Mouse (Mus musculus) hindbrain, embryonic 15.5 days (tissue): Measurements from ENCODE around the gene Nos1ap. TPM values are rescaled to one million over a fixed set of nuclear protein-coding genes. Genes with fewer than 3 reads are reported as not detected.

Experiments used
- ATAC-seq: fragments of 200-750 bp; cut with Nextera tagmentation; 2 replicates; pipeline ENCODE4 v1.8.0; 2017; ENCODE audit warnings: low read depth, moderate number of reproducible peaks, moderate TSS enrichment; ENCODE audit not compliant: low FRiP score
- H3K27ac ChIP-seq: fragments of 300-500 bp; sonication (generic); replicated peaks from 2 replicates; pipeline ENCODE4 v1.5.1; 2015; ENCODE audit warnings: mild to moderate bottlenecking, inconsistent platforms
- H3K27me3 ChIP-seq: fragments of 300-500 bp; sonication (generic); 2 replicates; pipeline ENCODE4 v1.6.1; 2015; ENCODE audit warnings: control low read depth, inconsistent platforms
- H3K36me3 ChIP-seq: fragments of 300-500 bp; sonication (generic); 2 replicates; pipeline ENCODE4 v1.6.1; 2015; ENCODE audit warnings: control low read depth, inconsistent platforms
- H3K4me1 ChIP-seq: fragments of 300-500 bp; sonication (generic); replicated peaks from 2 replicates; pipeline ENCODE4 v1.6.1; 2015; ENCODE audit warnings: control low read depth, inconsistent platforms
- H3K4me2 ChIP-seq: fragments of 300-500 bp; sonication (generic); 2 replicates; pipeline ENCODE4 v1.6.1; 2015; ENCODE audit warnings: moderate library complexity, mild to moderate bottlenecking, inconsistent platforms
- H3K4me3 ChIP-seq: fragments of 300-500 bp; sonication (generic); 2 replicates; pipeline ENCODE4 v1.5.1; 2015; ENCODE audit warnings: mild to moderate bottlenecking, inconsistent platforms
- H3K9ac ChIP-seq: fragments of 300-500 bp; sonication (generic); 2 replicates; pipeline ENCODE4 v1.6.1; 2015; ENCODE audit warnings: inconsistent platforms
- H3K9me3 ChIP-seq: fragments of 300-500 bp; sonication (generic); 2 replicates; pipeline ENCODE4 v1.6.1; 2016; ENCODE audit warnings: control low read depth, inconsistent platforms
- WGBS: fragments of 180-500 bp; shearing (Covaris S2); methylation state at CpG from one replicate; pipeline ENCODE4 v1.1.7; 2015; 5-methylcytosine and 5-hydroxymethylcytosine counted together
- polyA plus RNA-seq: library from polyadenylated mRNA; unstranded; fragments of >200 nt; fragmentation: Nextera tagmentation; extraction: Ambion mirVana; gene quantifications from 2 replicates; pipeline ENCODE4 v1.2.1, GENCODE M21; 2015

Gene Nos1ap
- polyA plus RNA-seq, 1 experiment from 2014 or later, result 21.3 TPM

DNA sequence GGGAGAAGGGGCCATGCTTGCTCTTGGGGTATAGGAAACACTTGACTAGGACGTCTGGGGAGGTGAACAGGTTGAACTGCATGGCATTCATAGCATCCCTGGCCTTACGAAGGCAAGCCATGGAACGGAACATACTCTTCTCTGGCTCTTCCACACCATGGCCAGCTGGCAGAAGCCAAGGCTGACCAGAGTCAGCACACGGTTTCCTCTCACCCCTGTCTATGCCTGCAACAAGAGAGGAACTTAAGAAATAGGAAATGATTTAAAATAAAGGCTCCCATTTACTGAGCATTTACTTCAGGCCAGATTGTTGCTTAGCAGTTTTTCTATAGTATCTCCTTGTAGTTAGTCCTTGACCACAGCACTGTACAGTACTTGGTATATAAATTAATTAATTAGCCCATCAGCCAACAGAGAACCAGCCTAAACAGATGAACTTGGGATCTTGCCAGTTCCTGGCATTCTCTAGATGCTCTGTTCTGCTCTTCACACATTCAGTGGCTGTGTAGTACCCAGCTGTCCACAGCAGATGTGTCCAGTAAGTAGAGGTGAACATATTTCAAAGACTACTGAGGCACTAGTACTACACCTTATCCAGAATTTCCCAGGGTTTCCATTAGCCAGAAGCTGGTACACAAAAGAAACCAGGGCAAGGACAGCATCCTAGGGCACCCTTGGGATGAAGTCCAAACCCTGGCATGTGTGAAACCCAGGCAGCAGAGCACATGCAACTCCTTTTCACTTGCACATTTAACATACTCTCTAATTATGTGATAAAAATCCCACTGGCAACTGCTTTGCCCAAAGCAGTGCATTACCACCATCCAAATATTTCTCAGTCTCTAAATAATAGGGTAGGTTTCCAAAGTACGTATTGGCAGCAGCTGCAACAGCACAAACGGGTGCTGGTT is 123.3 kb downstream of the Nos1ap start:
- no peak overlapping the region for H3K9ac ChIP-seq
- no peaks in the 10 kb centered on the region for H3K4me1 ChIP-seq
- 64% methylated on average over 6 of the region's 6 CpGs for WGBS
- H3K4me2 ChIP-seq, result no peak overlapping the region
- no peak overlapping the region for H3K4me3 ChIP-seq
- ATAC-seq, result peak; percentile 37; the same call in 1 of the 2 replicates
- no peak overlapping the region for H3K27ac ChIP-seq
- H3K9me3 ChIP-seq, result no peaks in the 10 kb centered on the region
- H3K36me3 ChIP-seq, result no peaks in the 10 kb centered on the region
- no peaks in the 10 kb centered on the region for H3K27me3 ChIP-seq

DNA sequence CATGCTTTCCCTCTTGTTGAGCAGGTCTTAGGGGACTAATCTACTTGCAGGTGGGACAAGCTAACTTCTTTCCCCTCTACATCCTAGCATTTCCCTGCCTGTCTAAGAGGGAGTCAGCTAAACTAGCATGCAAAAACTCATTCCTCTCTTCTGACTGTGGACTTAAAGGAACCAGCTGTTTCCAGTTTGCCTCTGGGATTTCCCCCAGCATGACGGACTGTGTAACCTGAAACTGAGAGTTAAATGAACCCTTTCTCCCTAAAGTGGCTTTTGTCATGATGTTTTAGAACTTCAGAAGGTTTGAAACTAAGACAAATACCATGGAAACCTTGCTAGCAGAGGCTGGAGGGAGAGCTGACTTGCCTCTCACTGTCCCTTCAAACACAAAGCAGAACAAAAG is 127.5 kb downstream of the Nos1ap start:
- 79% methylated on average over 1 of the region's 1 CpGs for WGBS
- Histone ChIP-seq H3K4me3 (no peak overlapping the region), H3K4me1 (peaks cover 10% of the 10 kb centered on the region)

DNA sequence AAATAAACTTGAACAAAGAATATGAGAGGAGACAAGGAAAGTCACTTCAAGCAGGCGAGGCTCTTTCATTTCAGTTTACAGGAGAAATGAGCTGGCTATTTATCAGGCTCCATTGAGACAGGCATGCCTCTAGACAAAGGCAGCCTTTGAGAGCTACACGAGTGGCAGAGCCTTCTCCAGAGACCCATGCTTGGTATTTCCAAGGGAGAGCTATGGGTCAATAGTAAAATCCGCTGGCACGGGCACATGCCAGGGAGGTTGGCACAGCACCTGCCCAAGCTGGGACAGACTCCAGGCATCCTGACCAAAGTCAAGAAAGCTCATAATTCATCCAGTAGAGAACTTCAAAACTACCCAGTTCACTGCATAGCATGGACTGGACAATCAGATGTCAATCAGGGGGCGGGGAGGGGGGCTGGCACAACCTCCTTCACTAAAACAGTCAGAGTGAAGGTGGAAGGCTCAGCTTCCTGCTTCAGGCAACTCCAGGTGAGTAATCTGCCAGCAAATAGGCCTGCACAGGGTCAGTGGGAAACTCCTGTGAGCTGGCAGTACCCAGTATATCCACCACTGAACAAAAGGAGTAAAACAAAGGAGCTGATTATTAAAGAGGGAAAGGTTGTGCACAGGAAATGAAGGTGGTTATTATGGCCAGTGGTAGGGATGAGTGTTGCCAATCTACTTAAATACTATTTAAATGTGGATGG is 129.6 kb downstream of the Nos1ap start:
- Histone ChIP-seq H3K4me2 (no peak overlapping the region), H3K27ac (0 out of 2 replicates have a peak overlapping the region, but pooled peaks have one; percentile 9), H3K9me3 (no peaks in the 10 kb centered on the region), H3K4me1 (peaks cover 17% of the 10 kb centered on the region), H3K4me3 (no peak overlapping the region), H3K9ac (no peak overlapping the region), H3K27me3 (no peaks in the 10 kb centered on the region), H3K36me3 (no peaks in the 10 kb centered on the region)
- peak; percentile 80 for ATAC-seq
- WGBS, result 34% methylated on average over 5 of the region's 5 CpGs

More for the DNA sequence above, 127.5 kb downstream of the Nos1ap start:
- no peak overlapping the region for H3K4me2 ChIP-seq
- no peak overlapping the region for H3K9ac ChIP-seq
- no peaks in the 10 kb centered on the region for H3K9me3 ChIP-seq
- ATAC-seq, result no peak
- no peaks in the 10 kb centered on the region for H3K27me3 ChIP-seq
- no peaks in the 10 kb centered on the region for H3K36me3 ChIP-seq
- no peak overlapping the region for H3K27ac ChIP-seq

DNA sequence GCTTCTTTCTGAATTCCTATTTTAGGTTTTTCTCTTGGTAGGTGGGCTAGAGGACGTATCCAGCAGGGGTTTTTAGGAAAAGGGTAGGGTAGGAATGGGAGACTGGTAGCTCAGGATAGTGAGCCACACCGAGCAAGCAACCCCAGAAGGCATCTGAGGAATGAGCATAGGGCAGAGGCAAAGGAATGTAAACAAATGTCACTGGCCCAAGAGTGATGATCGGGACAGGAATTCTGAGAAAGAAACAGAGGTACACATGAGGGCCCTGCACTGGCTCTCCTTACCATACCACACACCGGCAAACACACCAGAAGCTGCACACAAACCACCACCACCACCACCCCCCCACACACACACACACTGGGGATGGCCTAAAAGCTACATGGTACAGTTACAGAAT is 132.0 kb downstream of the Nos1ap start:
- no peak overlapping the region for H3K4me2 ChIP-seq
- no peak for ATAC-seq
- peaks cover 24% of the 10 kb centered on the region for H3K4me1 ChIP-seq
- H3K9ac ChIP-seq, result no peak overlapping the region
- H3K4me3 ChIP-seq, result no peak overlapping the region
- H3K36me3 ChIP-seq, result no peaks in the 10 kb centered on the region
- no peak overlapping the region for H3K27ac ChIP-seq
- H3K27me3 ChIP-seq, result no peaks in the 10 kb centered on the region
- 64% methylated on average over 4 of the region's 4 CpGs for WGBS
- no peaks in the 10 kb centered on the region for H3K9me3 ChIP-seq

DNA sequence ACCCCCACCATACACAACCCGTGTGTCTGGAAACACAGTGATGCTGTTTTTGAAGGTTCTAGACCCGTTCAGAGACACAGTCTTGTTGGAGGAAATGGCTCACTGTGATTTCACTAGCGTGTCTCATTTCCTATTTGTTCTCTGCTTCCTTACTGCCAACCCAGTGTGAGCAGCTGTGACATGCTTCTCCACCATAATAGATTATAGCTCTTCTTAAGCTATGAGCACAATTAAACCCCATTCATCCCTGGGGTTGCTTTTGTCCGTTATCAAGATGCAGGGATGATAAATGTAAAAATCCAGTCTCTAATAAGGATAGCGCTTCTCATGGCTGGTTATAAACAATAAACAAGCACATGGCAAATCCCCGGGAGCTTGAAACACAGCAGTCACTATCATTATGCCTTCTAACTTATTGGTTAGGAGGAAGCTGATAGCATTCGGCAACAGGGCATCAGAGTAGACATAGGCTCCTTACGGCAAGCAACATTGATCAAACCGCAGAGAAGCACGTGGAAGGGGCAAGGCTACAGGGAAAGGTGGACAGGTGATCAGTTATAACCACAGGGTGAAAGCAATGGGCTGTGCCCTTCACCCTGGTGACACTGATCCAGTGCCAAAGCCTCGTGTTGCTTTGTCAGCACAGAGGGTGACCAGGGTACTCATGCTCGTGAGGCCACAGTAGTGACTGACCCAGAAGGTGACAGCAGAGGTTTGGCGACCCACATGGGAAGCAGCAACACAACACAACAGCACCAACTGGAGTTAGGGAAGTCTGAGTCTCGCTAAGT is 133.6 kb downstream of the Nos1ap start:
- H3K4me3 ChIP-seq, result no peak overlapping the region
- no peaks in the 10 kb centered on the region for H3K9me3 ChIP-seq
- ATAC-seq, result no peak
- H3K27me3 ChIP-seq, result no peaks in the 10 kb centered on the region
- WGBS, result 65% methylated on average over 14 of the region's 14 CpGs
- no peak overlapping the region for H3K9ac ChIP-seq
- H3K36me3 ChIP-seq, result no peaks in the 10 kb centered on the region
- H3K4me2 ChIP-seq, result no peak overlapping the region
- peaks cover 24% of the 10 kb centered on the region for H3K4me1 ChIP-seq
- no peak overlapping the region for H3K27ac ChIP-seq

DNA sequence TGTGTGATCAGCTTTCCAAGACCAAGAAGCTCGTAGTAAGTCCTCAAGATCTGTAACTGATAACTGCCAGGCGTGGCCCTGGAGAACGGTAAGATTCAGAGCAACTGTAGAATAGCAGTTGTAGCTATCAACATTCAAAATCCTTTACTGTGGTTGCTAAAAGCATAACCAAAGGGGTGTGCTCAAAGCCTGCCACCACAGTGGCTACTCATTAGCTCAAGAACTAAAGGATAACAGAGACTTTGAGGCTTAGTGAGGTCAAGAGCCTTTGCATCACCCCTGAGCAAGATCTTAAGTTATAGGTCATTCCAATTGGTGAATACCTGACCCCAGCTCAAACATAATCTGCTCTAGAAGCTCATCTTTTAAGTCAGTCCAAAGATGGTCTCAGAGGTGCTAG is 134.3 kb downstream of the Nos1ap start:
- Histone ChIP-seq H3K4me2 (no peak overlapping the region), H3K9ac (no peak overlapping the region), H3K4me1 (peaks cover 23% of the 10 kb centered on the region), H3K9me3 (no peaks in the 10 kb centered on the region), H3K4me3 (no peak overlapping the region), H3K27ac (no peak overlapping the region), H3K36me3 (no peaks in the 10 kb centered on the region), H3K27me3 (no peaks in the 10 kb centered on the region)
- no peak for ATAC-seq
- 94% methylated on average over 3 of the region's 3 CpGs for WGBS

DNA sequence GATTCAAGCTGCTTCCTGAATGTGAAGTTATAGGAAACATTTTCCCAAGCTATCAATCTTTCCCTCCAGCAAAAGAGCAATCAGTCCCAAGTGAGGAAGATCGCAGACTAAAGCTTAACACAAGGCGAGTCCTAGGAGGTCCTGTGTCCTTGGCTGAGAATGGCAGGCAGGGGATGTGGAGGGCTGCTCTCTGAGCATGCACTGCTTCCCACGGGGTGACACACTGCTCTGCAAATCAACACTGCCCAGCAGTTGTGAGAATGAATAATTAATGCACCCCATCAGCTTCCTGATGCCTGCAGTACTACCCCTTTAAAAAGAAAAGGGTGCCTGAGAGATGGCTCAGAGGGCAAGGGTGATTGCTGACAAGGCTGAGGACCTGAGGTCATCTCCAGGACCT is 136.2 kb downstream of the Nos1ap start:
- H3K9ac ChIP-seq, result no peak overlapping the region
- no peaks in the 10 kb centered on the region for H3K36me3 ChIP-seq
- peaks cover 16% of the 10 kb centered on the region for H3K4me1 ChIP-seq
- H3K27ac ChIP-seq, result no peak overlapping the region
- WGBS, result 33% methylated on average over 3 of the region's 3 CpGs
- H3K9me3 ChIP-seq, result no peaks in the 10 kb centered on the region
- no peaks in the 10 kb centered on the region for H3K27me3 ChIP-seq
- H3K4me2 ChIP-seq, result no peak overlapping the region
- H3K4me3 ChIP-seq, result no peak overlapping the region
- ATAC-seq, result no peak

DNA sequence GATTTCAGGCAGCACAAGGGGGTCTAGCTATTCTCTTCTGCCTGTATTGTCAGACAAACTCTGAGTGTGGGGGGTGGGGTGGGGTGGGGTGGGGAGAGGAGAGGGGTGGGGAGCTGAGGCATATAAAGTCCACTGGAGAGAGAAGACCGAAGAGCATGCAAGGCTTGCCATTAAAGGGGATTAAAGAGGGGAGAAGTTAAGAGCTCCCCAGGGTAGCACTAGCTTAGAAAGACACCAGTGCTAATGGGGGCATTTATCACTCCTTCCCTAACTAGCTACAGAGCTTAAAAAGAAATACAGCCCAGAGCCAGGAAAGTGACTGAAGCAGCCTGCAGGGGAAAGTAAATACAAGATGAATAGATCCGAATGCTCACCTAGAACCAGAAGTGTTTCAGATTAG is 141.4 kb downstream of the Nos1ap start:
- no peaks in the 10 kb centered on the region for H3K9me3 ChIP-seq
- no peak for ATAC-seq
- no peak overlapping the region for H3K27ac ChIP-seq
- H3K36me3 ChIP-seq, result no peaks in the 10 kb centered on the region
- WGBS, result 29% methylated on average over 2 of the region's 2 CpGs
- no peak overlapping the region for H3K4me2 ChIP-seq
- H3K27me3 ChIP-seq, result no peaks in the 10 kb centered on the region
- H3K9ac ChIP-seq, result no peak overlapping the region
- H3K4me1 ChIP-seq, result peaks cover 8% of the 10 kb centered on the region; the same call in 1 of the 2 replicates
- no peak overlapping the region for H3K4me3 ChIP-seq

DNA sequence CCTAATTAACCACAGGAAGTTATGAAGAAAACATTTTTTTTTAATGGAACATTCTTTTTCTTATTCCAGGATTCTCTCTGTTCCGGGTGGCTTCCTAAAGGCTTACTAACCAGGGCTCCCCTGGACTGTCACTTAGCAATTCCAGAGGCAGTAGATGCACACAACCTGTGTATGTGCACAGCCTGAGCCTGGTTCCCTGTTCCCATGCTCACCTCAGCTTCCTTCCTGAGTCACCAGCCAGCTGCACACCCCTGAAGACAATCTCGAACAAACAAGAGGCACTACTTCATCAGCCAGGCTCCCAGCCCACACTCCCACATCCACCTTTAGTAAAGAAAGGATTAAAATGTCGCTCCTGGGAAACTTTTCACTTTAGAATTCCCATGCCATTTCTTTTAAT is 144.2 kb downstream of the Nos1ap start:
- H3K27me3 ChIP-seq, result no peaks in the 10 kb centered on the region
- no peak overlapping the region for H3K27ac ChIP-seq
- H3K9me3 ChIP-seq, result no peaks in the 10 kb centered on the region
- peaks cover 5% of the 10 kb centered on the region; the same call in 1 of the 2 replicates for H3K4me1 ChIP-seq
- H3K9ac ChIP-seq, result no peak overlapping the region
- no peak for ATAC-seq
- H3K36me3 ChIP-seq, result no peaks in the 10 kb centered on the region
- no peak overlapping the region for H3K4me3 ChIP-seq
- 81% methylated on average over 3 of the region's 3 CpGs for WGBS
- no peak overlapping the region for H3K4me2 ChIP-seq

DNA sequence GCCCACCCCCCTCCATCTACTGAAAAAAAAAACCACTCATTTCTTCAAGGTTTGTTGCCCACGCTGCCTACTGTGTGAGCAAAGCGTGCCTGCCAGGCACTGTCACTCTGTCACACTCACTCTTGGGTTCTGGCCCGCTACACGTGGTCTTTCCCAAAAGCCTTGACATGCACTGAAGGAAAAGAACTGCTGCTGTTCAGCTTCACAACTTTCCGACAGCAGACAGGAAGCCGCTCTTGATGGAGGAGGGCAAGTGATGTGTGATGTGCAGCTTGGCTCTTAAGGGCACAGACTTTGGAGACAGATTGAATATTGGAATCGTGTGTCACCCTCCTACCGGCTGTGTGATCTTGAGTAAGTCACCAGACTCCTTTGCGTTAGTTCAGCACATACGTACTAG is 149.3 kb downstream of the Nos1ap start:
- H3K4me2 ChIP-seq, result no peak overlapping the region
- H3K4me1 ChIP-seq, result peaks cover 6% of the 10 kb centered on the region; the same call in 1 of the 2 replicates
- H3K27me3 ChIP-seq, result no peaks in the 10 kb centered on the region
- no peaks in the 10 kb centered on the region for H3K36me3 ChIP-seq
- no peak overlapping the region for H3K27ac ChIP-seq
- H3K9me3 ChIP-seq, result no peaks in the 10 kb centered on the region
- H3K4me3 ChIP-seq, result no peak overlapping the region
- no peak overlapping the region for H3K9ac ChIP-seq
- WGBS, result 86% methylated on average over 10 of the region's 10 CpGs
- ATAC-seq, result no peak

DNA sequence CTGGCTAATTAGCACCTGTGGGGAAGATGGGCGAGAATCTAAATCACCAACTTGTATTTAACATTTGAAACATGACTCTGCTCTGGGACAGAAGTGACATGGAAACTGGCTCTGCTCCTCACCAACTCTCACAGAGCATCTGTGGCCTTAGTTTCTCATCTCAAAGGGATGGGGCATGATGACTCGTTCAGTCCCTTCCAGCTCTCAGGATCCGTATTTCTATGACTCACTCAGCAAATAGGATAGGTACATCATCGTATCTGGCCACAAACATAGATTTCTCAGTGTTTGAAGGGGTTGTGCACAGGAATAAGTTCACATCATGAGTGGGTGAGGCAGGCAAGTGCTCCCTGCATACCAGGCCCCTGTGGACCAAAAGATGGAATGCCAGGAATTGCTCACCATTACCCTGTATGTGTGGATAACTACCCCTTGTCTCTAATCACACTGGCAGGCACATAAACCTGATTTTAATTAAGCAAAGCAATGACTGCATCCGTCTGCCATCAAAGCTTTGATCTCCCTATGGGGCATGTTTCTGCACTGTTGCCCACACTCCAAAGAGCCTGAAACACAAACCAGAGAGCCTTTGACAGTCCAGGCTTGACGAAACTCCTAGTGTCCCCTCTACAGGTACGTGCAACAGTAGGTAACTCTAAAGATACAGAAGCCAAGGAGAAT is 151.1 kb downstream of the Nos1ap start:
- 59% methylated on average over 7 of the region's 7 CpGs for WGBS
- Histone ChIP-seq H3K4me2 (no peak overlapping the region), H3K36me3 (no peaks in the 10 kb centered on the region)

More for the DNA sequence above, 151.1 kb downstream of the Nos1ap start:
- Histone ChIP-seq H3K27ac (no peak overlapping the region), H3K9ac (no peak overlapping the region), H3K9me3 (no peaks in the 10 kb centered on the region), H3K4me1 (peaks cover 6% of the 10 kb centered on the region; the same call in 1 of the 2 replicates), H3K4me3 (no peak overlapping the region), H3K27me3 (no peaks in the 10 kb centered on the region)
- ATAC-seq, result peak; percentile 23; the same call in 1 of the 2 replicates
